Mouse (Mus musculus) E14TG2a.4 (cell line): Measurements from ENCODE around the gene Zfp579.

Experiments used
- CTCF ChIP-seq: conservative IDR thresholded peaks from 2 replicates; pipeline ENCODE4 v1.5.1; 2014; ENCODE audit warnings: low read length
- POU5F1 ChIP-seq: IDR thresholded peaks from 2 replicates; pipeline ENCODE4 v1.6.1; 2014; ENCODE audit warnings: low read length, borderline replicate concordance

GRCm38 (mm10) chr7:4964988-4965387 is 31.0 kb downstream of the Zfp579 start:
- TF ChIP-seq CTCF (no peak), POU5F1 (no peak)
